Mouse (Mus musculus) fibroblast of lung, adult 2 months (primary cell): Measurements from ENCODE around the gene Paqr9.

Experiments used
- DNase-seq: peaks from one replicate; pipeline ENCODE4 v3.0.0-alpha.2; 2011; ENCODE audit warnings: low read depth

The Paqr9 gene

GRCm38 (mm10) chr9:95544598-95544997 lies 14.9 kb upstream of the Paqr9 start:
- DNase-seq, result no peak

DNA sequence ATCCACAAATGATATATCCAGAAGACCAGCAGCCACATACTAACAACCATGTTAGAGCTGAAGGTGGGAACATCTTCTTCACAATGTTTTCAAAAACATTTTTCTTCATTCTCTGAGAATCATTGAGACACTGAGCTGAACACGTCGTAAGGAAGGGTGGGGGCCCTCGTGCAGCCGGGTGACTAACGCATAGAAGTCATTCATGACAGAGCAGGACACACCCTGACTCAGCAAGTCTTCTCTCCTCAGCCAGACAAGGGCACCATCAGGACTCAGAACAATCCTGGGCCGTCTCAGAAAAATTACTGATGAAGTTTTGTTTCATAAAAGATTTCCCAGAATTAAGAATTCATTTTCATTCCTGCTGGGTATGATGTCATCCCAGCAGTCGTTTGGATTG lies 12.8 kb upstream of the Paqr9 start:
- DNase-seq, result no peak

GRCm38 (mm10) chr9:95549626-95550411 lies 9.6 kb upstream of the Paqr9 start:
- DNase-seq, result no peak

GRCm38 (mm10) chr9:95550856-95551774 lies 8.3 kb upstream of the Paqr9 start:
- DNase-seq, result no peak

- no peak for DNase-seq
Observed at GRCm38 (mm10) chr9:95552175-95552705, 7.2 kb upstream of the Paqr9 start.

- no peak for DNase-seq
Observed at GRCm38 (mm10) chr9:95554231-95555221, 4.9 kb upstream of the Paqr9 start.

DNA sequence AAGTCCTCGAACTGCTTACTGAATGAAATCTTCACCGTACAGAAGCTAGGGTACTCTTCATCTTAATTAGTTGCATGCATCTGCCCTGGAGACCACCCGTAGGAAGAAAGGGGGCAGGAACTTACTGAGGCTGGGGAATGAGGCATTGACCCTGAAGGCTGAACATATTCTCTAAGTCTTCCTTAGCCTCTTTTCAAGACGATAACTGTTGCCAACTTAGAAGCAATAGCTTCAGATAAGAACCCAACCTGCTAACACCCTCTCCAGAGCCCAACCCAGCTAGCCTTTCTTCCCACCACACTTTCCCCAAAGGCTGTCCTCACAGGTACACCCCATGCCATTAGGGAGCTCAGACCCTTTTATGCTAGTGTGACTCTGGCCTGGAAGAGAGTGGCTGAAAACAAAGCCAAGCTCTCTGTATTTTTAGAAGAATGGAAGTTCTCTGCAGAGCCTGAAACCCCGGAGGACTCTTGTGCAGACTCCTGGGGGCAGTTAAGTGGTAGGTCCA lies 4.2 kb upstream of the Paqr9 start:
- no peak for DNase-seq

GRCm38 (mm10) chr9:95556067-95556512 lies 3.4 kb upstream of the Paqr9 start:
- DNase-seq, result no peak

DNA sequence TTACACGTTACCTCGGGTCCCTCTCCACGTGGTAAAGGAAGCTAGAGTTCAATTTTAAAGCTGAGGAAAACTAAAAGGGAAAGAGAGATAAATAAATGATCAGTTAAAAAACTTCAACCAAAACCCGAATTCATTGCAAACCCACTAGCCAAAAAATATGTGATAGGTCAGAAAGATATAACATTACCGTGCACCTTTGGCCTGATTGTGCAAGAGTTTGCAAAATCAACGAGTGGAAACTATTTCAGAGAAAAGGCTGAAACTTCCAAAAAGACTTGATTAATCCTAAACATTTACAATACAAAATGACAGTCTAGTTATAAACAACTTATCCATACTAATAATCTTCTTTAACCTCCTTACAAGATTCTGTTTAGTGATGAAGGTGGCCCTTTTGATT lies 1.7 kb upstream of the Paqr9 start:
- DNase-seq, result no peak

- DNase-seq, result no peak
Observed at GRCm38 (mm10) chr9:95558726-95559058, 765 bp upstream of the Paqr9 start.

DNA sequence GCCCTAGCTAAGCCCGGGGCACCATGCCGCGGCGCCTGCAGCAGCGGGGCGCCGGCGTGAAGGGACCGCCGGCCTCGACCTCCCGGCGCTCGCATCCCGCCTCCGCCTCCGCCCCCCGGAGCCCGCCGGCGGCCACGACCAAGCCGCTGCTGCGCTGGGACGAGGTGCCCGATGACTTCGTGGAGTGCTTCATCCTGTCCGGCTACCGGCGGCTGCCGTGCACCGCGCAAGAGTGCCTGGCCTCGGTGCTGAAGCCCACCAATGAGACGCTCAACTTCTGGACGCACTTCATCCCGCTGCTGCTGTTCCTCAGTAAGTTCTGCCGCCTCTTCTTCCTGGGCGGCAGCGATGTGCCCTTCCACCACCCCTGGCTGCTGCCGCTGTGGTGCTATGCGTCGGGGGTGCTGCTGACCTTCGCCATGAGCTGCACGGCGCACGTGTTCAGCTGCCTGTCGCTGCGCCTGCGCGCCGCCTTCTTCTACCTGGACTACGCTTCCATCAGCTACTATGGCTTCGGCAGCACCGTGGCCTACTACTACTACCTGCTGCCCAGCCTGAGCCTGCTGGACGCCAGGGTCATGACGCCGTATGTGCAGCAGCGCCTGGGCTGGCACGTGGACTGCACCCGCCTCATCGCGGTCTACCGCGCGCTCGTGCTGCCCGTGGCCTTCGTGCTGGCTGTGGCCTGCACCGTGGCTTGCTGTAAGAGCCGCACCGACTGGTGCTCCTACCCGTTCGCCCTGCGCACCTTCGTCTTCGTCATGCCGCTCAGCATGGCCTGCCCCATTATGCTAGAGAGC lies 679 bp downstream of the Paqr9 start:
- no peak for DNase-seq

GRCm38 (mm10) chr9:95564047-95564446 lies 4.6 kb downstream of the Paqr9 start:
- no peak for DNase-seq

GRCm38 (mm10) chr9:95566394-95566793 lies 6.9 kb downstream of the Paqr9 start:
- no peak for DNase-seq

GRCm38 (mm10) chr9:95566931-95567330 lies 7.5 kb downstream of the Paqr9 start:
- no peak for DNase-seq

DNA sequence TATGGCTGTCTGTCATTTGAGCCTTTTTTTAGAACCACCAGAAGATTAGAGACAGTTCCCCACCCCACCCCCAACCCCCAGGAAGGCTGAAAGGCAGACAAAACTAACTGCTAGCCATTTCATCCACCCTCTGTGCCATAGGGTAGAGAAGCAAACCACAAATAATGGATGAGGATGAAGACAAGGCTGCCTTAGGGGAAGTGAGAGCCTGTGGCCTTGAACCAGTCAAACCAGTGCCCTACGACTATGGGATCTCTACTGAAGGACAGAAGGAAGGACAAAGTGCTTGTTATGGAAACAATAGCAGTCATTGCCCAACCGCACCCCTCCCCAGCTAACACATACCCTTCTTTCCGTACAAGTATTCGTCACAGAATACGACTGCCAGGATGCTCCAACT lies 9.8 kb downstream of the Paqr9 start:
- DNase-seq, result no peak

DNA sequence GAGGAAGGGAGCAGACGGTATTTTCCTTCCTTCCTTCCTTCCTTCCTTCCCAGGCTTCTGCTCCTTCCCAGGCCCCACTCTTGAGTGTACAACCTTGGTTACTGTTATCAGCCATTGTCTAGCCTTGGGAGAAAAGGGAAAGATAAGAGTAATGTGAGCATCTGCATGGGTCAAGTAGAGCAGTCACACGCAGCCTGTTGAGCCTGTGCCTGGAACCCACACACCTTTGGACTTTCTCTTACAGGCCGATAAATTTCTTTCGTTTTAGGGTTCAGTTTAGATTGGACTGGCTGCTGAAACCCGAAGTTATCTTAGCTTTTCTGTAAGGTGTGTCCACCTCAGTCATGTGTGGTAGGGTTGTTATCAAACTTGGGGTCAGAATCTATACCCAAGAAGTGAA lies 10.5 kb downstream of the Paqr9 start:
- no peak for DNase-seq

GRCm38 (mm10) chr9:95570604-95571003 lies 11.1 kb downstream of the Paqr9 start:
- DNase-seq, result no peak

GRCm38 (mm10) chr9:95571494-95571893 lies 12.0 kb downstream of the Paqr9 start:
- DNase-seq, result no peak

GRCm38 (mm10) chr9:95572558-95572957 lies 13.1 kb downstream of the Paqr9 start:
- no peak for DNase-seq

DNA sequence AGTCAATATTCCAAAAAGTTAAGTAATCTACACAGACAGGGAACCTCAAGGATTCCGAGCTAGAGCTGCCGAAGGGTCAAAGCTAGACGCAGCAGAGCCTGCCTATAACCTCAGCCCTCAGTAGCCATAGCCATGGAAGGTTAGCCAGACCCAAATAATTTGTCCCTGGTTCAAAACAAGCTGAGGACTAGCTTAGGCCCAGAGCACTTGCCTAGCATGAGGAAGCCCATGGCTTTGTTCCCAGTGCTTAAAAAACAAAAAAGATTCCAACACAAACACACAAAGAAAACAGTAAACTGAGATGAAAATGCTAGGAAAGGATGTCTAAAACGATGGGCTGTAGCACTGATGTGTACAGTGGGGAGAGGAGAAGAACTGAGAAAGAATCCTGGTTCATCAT lies 14.7 kb downstream of the Paqr9 start:
- no peak for DNase-seq

- no peak for DNase-seq
Observed at GRCm38 (mm10) chr9:95577502-95577901, 18.0 kb downstream of the Paqr9 start.
